Mouse (Mus musculus): Measurements from ENCODE around the gene Hist1h2ah. TPM values are rescaled to one million over a fixed set of nuclear protein-coding genes. Genes with fewer than 3 reads are reported as not detected.
"Not testable (repeated sequence)": the region's sequence is repeated elsewhere in the genome, so short reads cannot be mapped to it uniquely, and the experiment has no call there.

Gene Hist1h2ah
- polyA plus RNA-seq, 1 experiment from 2014 or later, result 50.4 TPM

- Histone ChIP-seq H3K9me3 (no peaks in the 10 kb centered on the region), H3K4me3 (replicated peaks) (peak overlapping the region; percentile 41), H3K4me2 (peak overlapping the region; percentile 60), H3K36me3 (no peaks in the 10 kb centered on the region), H3K27ac (peak overlapping the region; percentile 86), H3K27me3 (no peaks in the 10 kb centered on the region), H3K9ac (replicated peaks) (no peak overlapping the region), H3K4me1 (replicated peaks) (peaks cover 23% of the 10 kb centered on the region)
- 90% methylated on average over 6 of the region's 6 CpGs for WGBS
- no peak for ATAC-seq (ENCODE audit: insufficient number of reproducible peaks, insufficient read depth, low FRiP score, low TSS enrichment, low read depth)
Observed at GRCm38 (mm10) chr13:22044432-22045155, 9.2 kb upstream of the Hist1h2ah start.

- no peaks in the 10 kb centered on the region for H3K27me3 ChIP-seq
- peak overlapping the region; percentile 41 for H3K4me3 ChIP-seq (replicated peaks)
- WGBS, result 1% methylated on average over 14 of the region's 14 CpGs
- peak overlapping the region; percentile 50 for H3K9ac ChIP-seq (replicated peaks)
- peak overlapping the region; percentile 86 for H3K27ac ChIP-seq
- H3K4me2 ChIP-seq, result peak overlapping the region; percentile 60
- peak; percentile 9; the same call in 1 of the 2 replicates for ATAC-seq (ENCODE audit: insufficient number of reproducible peaks, insufficient read depth, low FRiP score, low TSS enrichment, low read depth)
- H3K4me1 ChIP-seq (replicated peaks), result peaks cover 23% of the 10 kb centered on the region; the same call in 1 of the 2 replicates
- no peaks in the 10 kb centered on the region for H3K9me3 ChIP-seq
- no peaks in the 10 kb centered on the region for H3K36me3 ChIP-seq
Observed at GRCm38 (mm10) chr13:22043503-22044431, 8.4 kb upstream of the Hist1h2ah start.

DNA sequence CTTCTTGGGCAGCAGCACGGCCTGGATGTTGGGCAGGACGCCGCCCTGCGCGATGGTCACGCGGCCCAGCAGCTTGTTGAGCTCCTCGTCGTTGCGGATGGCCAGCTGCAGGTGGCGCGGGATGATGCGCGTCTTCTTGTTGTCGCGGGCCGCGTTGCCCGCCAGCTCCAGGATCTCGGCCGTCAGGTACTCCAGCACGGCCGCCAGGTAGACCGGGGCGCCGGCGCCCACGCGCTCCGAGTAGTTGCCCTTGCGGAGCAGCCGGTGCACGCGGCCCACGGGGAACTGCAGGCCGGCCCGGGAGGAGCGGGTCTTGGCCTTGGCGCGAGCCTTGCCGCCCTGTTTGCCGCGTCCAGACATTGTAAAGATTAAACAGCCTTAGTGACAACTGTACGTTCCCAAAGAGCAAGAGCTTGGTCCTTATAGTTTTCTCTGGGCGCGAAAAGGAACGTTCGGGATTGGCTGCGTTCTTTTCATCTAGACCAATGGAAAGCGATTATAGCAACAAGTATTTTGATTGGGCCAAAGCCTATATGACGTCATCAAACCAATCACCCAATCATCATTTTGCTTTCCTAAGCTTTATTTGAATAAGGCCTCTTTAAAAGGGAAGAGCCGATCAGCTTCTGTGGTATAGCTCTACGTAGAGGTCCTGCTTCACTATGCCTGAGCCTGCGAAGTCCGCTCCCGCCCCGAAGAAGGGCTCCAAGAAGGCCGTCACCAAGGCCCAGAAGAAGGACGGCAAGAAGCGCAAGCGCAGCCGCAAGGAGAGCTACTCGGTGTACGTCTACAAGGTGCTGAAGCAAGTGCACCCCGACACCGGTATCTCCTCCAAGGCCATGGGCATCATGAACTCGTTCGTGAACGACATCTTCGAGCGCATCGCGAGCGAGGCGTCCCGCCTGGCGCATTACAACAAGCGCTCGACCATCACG lies 7.5 kb upstream of the Hist1h2ah start, which contains the start of the genes Hist1h2ag and Hist1h2bj:
Hist1h2ag (minus strand) TSS at position 377 of the 935 bp plus-strand sequence.
Hist1h2bj (plus strand) TSS at position 647 of the 935 bp plus-strand sequence.
- Histone ChIP-seq H3K4me3 (replicated peaks) (peak within 1 kb of the TSS; percentile 41), H3K27ac (peak within 1 kb of the TSS; percentile 98), H3K4me1 (replicated peaks) (peaks cover 23% of the 10 kb centered on the region; the same call in 1 of the 2 replicates), H3K9ac (replicated peaks) (peak within 1 kb of the TSS; percentile 70), H3K4me2 (peak within 1 kb of the TSS; percentile 78)
- peak; percentile 92 for ATAC-seq (ENCODE audit: insufficient number of reproducible peaks, insufficient read depth, low FRiP score, low TSS enrichment, low read depth)
- H3K9me3 ChIP-seq, H3K27me3 ChIP-seq, H3K36me3 ChIP-seq: not testable (repeated sequence)
- WGBS, result 1% methylated on average over 53 of the region's 80 CpGs

GRCm38 (mm10) chr13:22041651-22042567 lies 6.5 kb upstream of the Hist1h2ah start:
- Histone ChIP-seq H3K9ac (replicated peaks) (peak overlapping the region; percentile 70), H3K36me3 (no peaks in the 10 kb centered on the region), H3K27ac (peak overlapping the region; percentile 98), H3K4me1 (replicated peaks) (peaks cover 23% of the 10 kb centered on the region; the same call in 1 of the 2 replicates), H3K27me3 (no peaks in the 10 kb centered on the region), H3K9me3 (no peaks in the 10 kb centered on the region), H3K4me3 (replicated peaks) (peak overlapping the region; percentile 41), H3K4me2 (peak overlapping the region; percentile 78)
- 4% methylated on average over 13 of the region's 13 CpGs for WGBS
- ATAC-seq (ENCODE audit: insufficient number of reproducible peaks, insufficient read depth, low FRiP score, low TSS enrichment, low read depth), result no peak

DNA sequence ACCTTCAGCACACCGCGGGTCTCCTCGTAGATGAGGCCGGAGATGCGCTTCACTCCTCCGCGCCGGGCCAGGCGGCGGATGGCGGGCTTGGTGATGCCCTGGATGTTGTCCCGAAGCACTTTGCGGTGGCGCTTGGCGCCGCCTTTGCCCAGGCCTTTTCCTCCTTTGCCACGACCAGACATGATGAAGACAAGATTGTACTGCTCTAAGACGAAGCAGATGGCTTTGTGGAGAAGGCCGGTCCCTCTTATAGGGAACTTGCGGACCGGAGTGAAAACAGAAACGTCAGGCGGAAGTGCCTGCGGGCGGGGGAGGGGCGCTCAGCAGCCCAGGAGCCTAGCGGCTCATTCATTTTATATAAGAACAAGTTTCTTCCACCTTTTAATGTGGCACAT lies 5.8 kb upstream of the Hist1h2ah start, which contains the start of gene Hist1h4i:
Hist1h4i (minus strand) TSS at position 221 of the 395 bp plus-strand sequence.
- peaks cover 30% of the 10 kb centered on the region for H3K4me1 ChIP-seq (replicated peaks)
- peak within 1 kb of the TSS; percentile 45 for H3K4me3 ChIP-seq (replicated peaks)
- not testable (repeated sequence) for H3K9me3 ChIP-seq, H3K36me3 ChIP-seq, H3K27me3 ChIP-seq
- 1% methylated on average over 24 of the region's 27 CpGs for WGBS
- peak within 1 kb of the TSS; percentile 98 for H3K27ac ChIP-seq
- peak within 1 kb of the TSS; percentile 71 for H3K9ac ChIP-seq (replicated peaks)
- H3K4me2 ChIP-seq, result peak within 1 kb of the TSS; percentile 78
- ATAC-seq (ENCODE audit: insufficient number of reproducible peaks, insufficient read depth, low FRiP score, low TSS enrichment, low read depth), result peak; percentile 26

- H3K27me3 ChIP-seq, result no peaks in the 10 kb centered on the region
- peaks cover 31% of the 10 kb centered on the region for H3K4me1 ChIP-seq (replicated peaks)
- no peaks in the 10 kb centered on the region for H3K36me3 ChIP-seq
- peak overlapping the region; percentile 71 for H3K9ac ChIP-seq (replicated peaks)
- H3K4me3 ChIP-seq (replicated peaks), result peak overlapping the region; percentile 45
- H3K4me2 ChIP-seq, result peak overlapping the region; percentile 78
- peak overlapping the region; percentile 98 for H3K27ac ChIP-seq
- no peaks in the 10 kb centered on the region for H3K9me3 ChIP-seq
- no peak for ATAC-seq (ENCODE audit: insufficient number of reproducible peaks, insufficient read depth, low FRiP score, low TSS enrichment, low read depth)
- WGBS, result under 1% methylated on average over 24 of the region's 24 CpGs
Observed at GRCm38 (mm10) chr13:22040464-22041141, 5.2 kb upstream of the Hist1h2ah start.

DNA sequence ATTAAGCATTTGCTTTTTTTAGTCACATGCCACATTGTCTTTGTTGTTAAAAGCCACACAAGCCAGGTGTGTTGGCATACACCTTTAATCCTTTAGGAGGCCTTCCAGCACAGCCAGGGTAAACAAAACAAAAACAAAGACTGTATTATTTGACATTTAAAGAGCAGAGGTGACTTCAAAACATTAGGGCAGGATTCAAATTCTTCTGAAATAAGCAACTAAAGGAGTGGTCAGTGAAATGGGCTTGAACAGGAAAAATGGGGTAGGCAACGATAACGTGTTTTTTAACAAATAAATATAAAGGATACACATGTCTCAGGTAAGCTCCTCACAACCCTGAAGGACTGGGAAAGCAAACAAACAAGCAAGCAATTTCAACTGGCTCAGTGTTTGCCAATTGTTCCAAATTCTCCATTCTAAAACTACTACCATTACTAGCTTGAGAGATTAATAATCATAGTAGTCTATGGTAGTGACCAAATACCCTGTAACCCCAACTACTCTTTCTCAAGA lies 4.6 kb upstream of the Hist1h2ah start:
- Histone ChIP-seq H3K9me3 (no peaks in the 10 kb centered on the region), H3K4me2 (peak overlapping the region; percentile 78), H3K27me3 (no peaks in the 10 kb centered on the region)

GRCm38 (mm10) chr13:22039364-22039763 lies 4.0 kb upstream of the Hist1h2ah start:
- Histone ChIP-seq H3K9me3 (no peaks in the 10 kb centered on the region), H3K27ac (peak overlapping the region; percentile 53; the same call in 1 of the 2 replicates), H3K36me3 (no peaks in the 10 kb centered on the region), H3K27me3 (no peaks in the 10 kb centered on the region), H3K9ac (replicated peaks) (no peak overlapping the region), H3K4me1 (replicated peaks) (peaks cover 32% of the 10 kb centered on the region), H3K4me2 (peak overlapping the region; percentile 78; the same call in 1 of the 2 replicates), H3K4me3 (replicated peaks) (no peak overlapping the region)
- WGBS, result 62% methylated on average over 5 of the region's 5 CpGs
- ATAC-seq (ENCODE audit: insufficient number of reproducible peaks, insufficient read depth, low FRiP score, low TSS enrichment, low read depth), result no peak

More for the DNA sequence above, 4.6 kb upstream of the Hist1h2ah start:
- peak overlapping the region; percentile 47 for H3K9ac ChIP-seq (replicated peaks)
- peaks cover 31% of the 10 kb centered on the region for H3K4me1 ChIP-seq (replicated peaks)
- WGBS, result 7% methylated on average over 2 of the region's 2 CpGs
- H3K36me3 ChIP-seq, result no peaks in the 10 kb centered on the region
- peak overlapping the region; percentile 45 for H3K4me3 ChIP-seq (replicated peaks)
- ATAC-seq (ENCODE audit: insufficient number of reproducible peaks, insufficient read depth, low FRiP score, low TSS enrichment, low read depth), result no peak
- peak overlapping the region; percentile 98 for H3K27ac ChIP-seq

DNA sequence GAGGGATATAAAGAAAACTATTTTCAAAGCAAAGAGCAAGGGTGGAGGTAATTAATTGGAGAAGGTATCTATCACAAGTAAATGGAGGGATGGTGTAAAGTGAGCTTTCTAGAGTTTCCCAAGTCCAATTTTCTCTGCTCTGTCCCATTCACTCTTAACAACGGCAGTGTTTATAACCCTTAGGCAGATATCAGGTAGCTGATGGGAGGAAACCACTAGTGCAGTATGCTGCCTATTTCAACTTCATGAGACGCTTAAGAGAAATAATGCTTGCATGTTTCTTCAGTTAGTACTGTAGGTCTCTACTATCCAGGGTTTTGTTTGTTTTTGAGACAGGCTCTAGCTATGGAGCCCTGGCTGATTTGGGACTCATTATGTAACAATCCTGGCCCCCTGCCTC lies 2.0 kb upstream of the Hist1h2ah start:
- Histone ChIP-seq H3K4me3 (replicated peaks) (no peak overlapping the region), H3K4me1 (replicated peaks) (peaks cover 35% of the 10 kb centered on the region), H3K27me3 (no peaks in the 10 kb centered on the region), H3K9ac (replicated peaks) (no peak overlapping the region), H3K4me2 (peak overlapping the region; percentile 69; the same call in 1 of the 2 replicates), H3K9me3 (no peaks in the 10 kb centered on the region), H3K27ac (peak overlapping the region; percentile 93), H3K36me3 (no peaks in the 10 kb centered on the region)
- WGBS, result 73% methylated on average over 2 of the region's 2 CpGs
- ATAC-seq (ENCODE audit: insufficient number of reproducible peaks, insufficient read depth, low FRiP score, low TSS enrichment, low read depth), result no peak

Data from limb, embryonic 12.5 days (tissue).